Mouse (Mus musculus): ENCODE measurements at regions not wholly inside any gene's neighbourhood (a gene's known extent, or its start where the extent isn't known, plus 50 kb on each side); places are given as distances from the start of the nearest gene placed in this dataset.
"Not testable (repeated sequence)": the region's sequence is repeated elsewhere in the genome, so short reads cannot be mapped to it uniquely, and the experiment has no call there.

DNA sequence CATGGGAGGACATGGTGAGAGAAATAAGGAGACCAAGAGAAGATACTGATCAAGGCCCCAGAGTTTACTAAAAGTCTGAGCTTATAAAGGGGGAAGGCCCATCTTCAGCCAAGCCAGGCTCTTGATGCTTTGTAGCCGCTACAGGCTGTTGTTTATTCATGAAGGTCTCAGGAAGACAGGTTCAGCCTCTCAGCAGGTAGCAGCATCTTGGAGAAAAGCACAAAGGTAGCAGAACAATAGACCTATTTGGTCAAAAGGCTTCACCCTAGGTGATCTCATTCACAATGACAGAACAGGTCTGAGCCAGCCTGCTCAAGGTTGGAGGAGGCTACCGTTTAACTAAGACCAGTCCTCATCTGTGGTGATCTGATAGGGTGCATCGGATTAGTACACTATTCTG, 185.5 kb upstream of the Gm11096 start:
- Histone ChIP-seq H3K4me2 (ENCODE audit: low read depth, low read length) (no peak overlapping the region), H3K27ac (ENCODE audit: low read length) (no peak overlapping the region), H3K4me3 (ENCODE audit: low read depth, low read length) (no peak overlapping the region), H3K9ac (ENCODE audit: low read depth, low read length) (no peak overlapping the region), H3K9me3 (replicated peaks; ENCODE audit: control insufficient read depth, low read length) (no peaks in the 10 kb centered on the region), H3K36me3 (ENCODE audit: control insufficient read depth, insufficient read depth) (no peaks in the 10 kb centered on the region), H3K4me1 (ENCODE audit: control insufficient read depth, low read depth, low read length) (no peaks in the 10 kb centered on the region), H3K27me3 (ENCODE audit: control insufficient read depth, insufficient read depth, low read depth, low read length) (no peaks in the 10 kb centered on the region)
- no peak for ATAC-seq (ENCODE audit: low read depth)
- WGBS (ENCODE audit: insufficient replicate concordance), result 52% methylated on average over 3 of the region's 3 CpGs

- Histone ChIP-seq H3K36me3 (ENCODE audit: control insufficient read depth, insufficient read depth) (no peaks in the 10 kb centered on the region), H3K27me3 (ENCODE audit: control insufficient read depth, insufficient read depth, low read depth, low read length) (no peaks in the 10 kb centered on the region), H3K27ac (ENCODE audit: low read length) (no peak overlapping the region), H3K4me1 (ENCODE audit: control insufficient read depth, low read depth, low read length) (no peaks in the 10 kb centered on the region), H3K9me3 (replicated peaks; ENCODE audit: control insufficient read depth, low read length) (no peaks in the 10 kb centered on the region), H3K9ac (ENCODE audit: low read depth, low read length) (no peak overlapping the region), H3K4me3 (ENCODE audit: low read depth, low read length) (no peak overlapping the region), H3K4me2 (ENCODE audit: low read depth, low read length) (no peak overlapping the region)
- no peak for ATAC-seq (ENCODE audit: low read depth)
- 52% methylated on average over 3 of the region's 3 CpGs for WGBS (ENCODE audit: insufficient replicate concordance)
Measured at GRCm38 (mm10) chr17:81250748-81251147, 185.9 kb upstream of the Thumpd2 start.

- Histone ChIP-seq H3K4me2 (ENCODE audit: low read depth, low read length) (no peak overlapping the region), H3K9me3 (replicated peaks; ENCODE audit: control insufficient read depth, low read length) (no peaks in the 10 kb centered on the region), H3K27me3 (ENCODE audit: control insufficient read depth, insufficient read depth, low read depth, low read length) (no peaks in the 10 kb centered on the region), H3K4me1 (ENCODE audit: control insufficient read depth, low read depth, low read length) (no peaks in the 10 kb centered on the region), H3K36me3 (ENCODE audit: control insufficient read depth, insufficient read depth) (no peaks in the 10 kb centered on the region), H3K4me3 (ENCODE audit: low read depth, low read length) (no peak overlapping the region), H3K27ac (ENCODE audit: low read length) (no peak overlapping the region), H3K9ac (ENCODE audit: low read depth, low read length) (no peak overlapping the region)
- 64% methylated on average over 6 of the region's 6 CpGs for WGBS (ENCODE audit: insufficient replicate concordance)
- no peak for ATAC-seq (ENCODE audit: low read depth)
Measured at GRCm38 (mm10) chr17:81246156-81246555, 181.3 kb upstream of the Thumpd2 start.

- H3K27me3 ChIP-seq (ENCODE audit: control insufficient read depth, insufficient read depth, low read depth, low read length); ATAC-seq (ENCODE audit: low read depth); H3K4me1 ChIP-seq (ENCODE audit: control insufficient read depth, low read depth, low read length); H3K4me2 ChIP-seq (ENCODE audit: low read depth, low read length); H3K9me3 ChIP-seq (replicated peaks; ENCODE audit: control insufficient read depth, low read length); H3K9ac ChIP-seq (ENCODE audit: low read depth, low read length); H3K4me3 ChIP-seq (ENCODE audit: low read depth, low read length); H3K36me3 ChIP-seq (ENCODE audit: control insufficient read depth, insufficient read depth); H3K27ac ChIP-seq (ENCODE audit: low read length): not testable (repeated sequence)
- WGBS (ENCODE audit: insufficient replicate concordance), result 85% methylated on average over 10 of the region's 18 CpGs
Measured at GRCm38 (mm10) chr17:81231771-81232170, 166.9 kb upstream of the Thumpd2 start.

- H3K4me2 ChIP-seq (ENCODE audit: low read depth, low read length), result no peak overlapping the region
- no peak for ATAC-seq (ENCODE audit: low read depth)
- H3K4me1 ChIP-seq (ENCODE audit: control insufficient read depth, low read depth, low read length), result no peaks in the 10 kb centered on the region
- H3K36me3 ChIP-seq (ENCODE audit: control insufficient read depth, insufficient read depth), result no peaks in the 10 kb centered on the region
- H3K9me3 ChIP-seq (replicated peaks; ENCODE audit: control insufficient read depth, low read length), result no peaks in the 10 kb centered on the region
- no peak overlapping the region for H3K9ac ChIP-seq (ENCODE audit: low read depth, low read length)
- no peak overlapping the region for H3K4me3 ChIP-seq (ENCODE audit: low read depth, low read length)
- H3K27me3 ChIP-seq (ENCODE audit: control insufficient read depth, insufficient read depth, low read depth, low read length), result no peaks in the 10 kb centered on the region
- no peak overlapping the region for H3K27ac ChIP-seq (ENCODE audit: low read length)
Measured at GRCm38 (mm10) chr17:81225281-81225680, 160.4 kb upstream of the Thumpd2 start.

DNA sequence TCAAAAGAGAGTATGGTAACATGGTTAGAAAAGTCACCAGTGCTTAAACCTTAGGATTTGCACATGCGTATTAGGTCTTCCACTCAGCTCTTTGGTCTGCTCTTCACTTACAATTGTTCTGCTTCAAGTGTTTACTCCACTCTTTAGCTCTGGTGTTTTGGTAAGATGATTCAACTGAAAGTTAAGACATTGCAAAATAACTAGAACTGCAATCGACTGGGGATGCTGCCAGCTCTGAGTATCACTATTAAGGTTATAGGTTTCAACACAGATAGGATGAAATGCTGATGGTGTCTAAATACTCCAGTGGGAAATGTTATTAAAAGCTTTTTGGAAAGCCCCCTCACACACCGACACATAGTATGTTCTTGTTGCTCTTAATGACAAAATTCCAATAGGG, 156.6 kb upstream of the Thumpd2 start:
- Histone ChIP-seq H3K36me3 (ENCODE audit: control insufficient read depth, insufficient read depth) (no peaks in the 10 kb centered on the region), H3K9ac (ENCODE audit: low read depth, low read length) (no peak overlapping the region), H3K4me3 (ENCODE audit: low read depth, low read length) (no peak overlapping the region), H3K27me3 (ENCODE audit: control insufficient read depth, insufficient read depth, low read depth, low read length) (no peaks in the 10 kb centered on the region), H3K4me2 (ENCODE audit: low read depth, low read length) (no peak overlapping the region), H3K4me1 (ENCODE audit: control insufficient read depth, low read depth, low read length) (no peaks in the 10 kb centered on the region), H3K9me3 (replicated peaks; ENCODE audit: control insufficient read depth, low read length) (no peaks in the 10 kb centered on the region), H3K27ac (ENCODE audit: low read length) (no peak overlapping the region)
- ATAC-seq (ENCODE audit: low read depth), result no peak
- 59% methylated on average over 3 of the region's 3 CpGs for WGBS (ENCODE audit: insufficient replicate concordance)

DNA sequence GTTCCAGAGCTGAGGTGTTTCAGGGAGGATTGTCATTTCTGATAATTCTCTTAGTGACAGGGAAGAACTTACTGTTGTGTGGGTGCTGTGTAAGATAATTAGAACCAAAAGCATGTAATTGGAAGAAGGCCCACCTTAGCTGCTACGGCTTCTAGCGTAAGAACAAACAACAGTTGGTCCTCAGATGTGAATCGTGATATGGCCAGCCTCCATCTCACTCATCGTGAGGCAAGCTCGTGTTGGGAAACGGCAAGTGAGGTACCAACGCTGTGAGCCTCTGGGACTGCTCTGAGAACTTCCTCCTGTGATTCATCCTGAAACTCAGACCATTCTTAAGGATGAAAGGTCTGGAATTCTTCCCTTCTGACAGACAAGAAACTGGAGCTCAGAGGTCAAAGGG, 150.0 kb upstream of the Thumpd2 start:
- no peak overlapping the region for H3K9ac ChIP-seq (ENCODE audit: low read depth, low read length)
- H3K4me3 ChIP-seq (ENCODE audit: low read depth, low read length), result no peak overlapping the region
- 68% methylated on average over 7 of the region's 7 CpGs for WGBS (ENCODE audit: insufficient replicate concordance)
- no peaks in the 10 kb centered on the region for H3K36me3 ChIP-seq (ENCODE audit: control insufficient read depth, insufficient read depth)
- H3K27ac ChIP-seq (ENCODE audit: low read length), result no peak overlapping the region
- no peaks in the 10 kb centered on the region for H3K4me1 ChIP-seq (ENCODE audit: control insufficient read depth, low read depth, low read length)
- H3K4me2 ChIP-seq (ENCODE audit: low read depth, low read length), result no peak overlapping the region
- no peak for ATAC-seq (ENCODE audit: low read depth)
- no peaks in the 10 kb centered on the region for H3K27me3 ChIP-seq (ENCODE audit: control insufficient read depth, insufficient read depth, low read depth, low read length)
- no peaks in the 10 kb centered on the region for H3K9me3 ChIP-seq (replicated peaks; ENCODE audit: control insufficient read depth, low read length)

DNA sequence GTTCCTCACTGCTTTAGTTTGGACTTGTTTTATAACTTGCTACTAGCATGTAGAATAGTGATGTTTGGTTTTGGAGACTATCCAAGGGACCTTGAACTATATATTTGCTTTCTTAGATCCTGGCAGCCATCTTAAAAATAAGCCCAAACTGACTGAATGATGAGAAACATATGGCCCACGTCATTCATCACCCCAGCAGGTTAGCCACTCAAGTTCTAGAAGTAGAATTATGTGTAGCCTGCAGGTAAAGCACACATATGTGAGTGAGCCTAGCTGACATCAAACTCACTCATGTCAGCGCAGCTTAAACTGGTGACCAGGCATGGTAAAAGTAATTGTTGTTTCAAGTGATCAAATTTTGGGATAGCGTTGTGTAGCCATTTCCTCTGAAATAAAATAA, 147.2 kb upstream of the Thumpd2 start:
- no peak overlapping the region for H3K9ac ChIP-seq (ENCODE audit: low read depth, low read length)
- no peaks in the 10 kb centered on the region for H3K4me1 ChIP-seq (ENCODE audit: control insufficient read depth, low read depth, low read length)
- no peaks in the 10 kb centered on the region for H3K36me3 ChIP-seq (ENCODE audit: control insufficient read depth, insufficient read depth)
- H3K9me3 ChIP-seq (replicated peaks; ENCODE audit: control insufficient read depth, low read length), result no peaks in the 10 kb centered on the region
- WGBS (ENCODE audit: insufficient replicate concordance), result 57% methylated on average over 3 of the region's 3 CpGs
- H3K4me3 ChIP-seq (ENCODE audit: low read depth, low read length), result no peak overlapping the region
- no peak overlapping the region for H3K4me2 ChIP-seq (ENCODE audit: low read depth, low read length)
- H3K27ac ChIP-seq (ENCODE audit: low read length), result no peak overlapping the region
- H3K27me3 ChIP-seq (ENCODE audit: control insufficient read depth, insufficient read depth, low read depth, low read length), result no peaks in the 10 kb centered on the region
- no peak for ATAC-seq (ENCODE audit: low read depth)

DNA sequence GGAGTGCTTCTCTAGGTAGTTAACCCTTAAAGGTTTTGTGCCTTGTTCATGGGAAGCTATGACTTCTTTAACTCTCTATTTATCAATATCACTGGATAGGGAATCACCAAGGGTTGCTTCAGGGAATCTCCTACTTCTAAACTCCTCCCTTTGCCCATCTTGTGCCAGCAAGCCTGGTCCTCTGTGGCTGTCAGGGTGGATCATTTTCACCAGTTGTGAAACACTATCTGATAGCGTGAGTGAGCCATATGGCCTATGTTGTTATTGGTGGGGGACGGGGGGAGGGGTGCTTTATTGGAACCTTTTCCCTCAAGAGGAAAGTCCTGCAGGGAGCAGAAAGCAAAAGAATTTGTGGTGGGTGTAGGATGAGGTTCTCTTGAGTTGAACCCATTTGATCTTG, 145.5 kb upstream of the Thumpd2 start:
- H3K27ac ChIP-seq (ENCODE audit: low read length), result no peak overlapping the region
- no peaks in the 10 kb centered on the region for H3K9me3 ChIP-seq (replicated peaks; ENCODE audit: control insufficient read depth, low read length)
- no peaks in the 10 kb centered on the region for H3K4me1 ChIP-seq (ENCODE audit: control insufficient read depth, low read depth, low read length)
- no peak overlapping the region for H3K4me3 ChIP-seq (ENCODE audit: low read depth, low read length)
- H3K27me3 ChIP-seq (ENCODE audit: control insufficient read depth, insufficient read depth, low read depth, low read length), result no peaks in the 10 kb centered on the region
- H3K9ac ChIP-seq (ENCODE audit: low read depth, low read length), result no peak overlapping the region
- H3K36me3 ChIP-seq (ENCODE audit: control insufficient read depth, insufficient read depth), result no peaks in the 10 kb centered on the region
- no peak overlapping the region for H3K4me2 ChIP-seq (ENCODE audit: low read depth, low read length)
- ATAC-seq (ENCODE audit: low read depth), result no peak
- 70% methylated on average over 2 of the region's 2 CpGs for WGBS (ENCODE audit: insufficient replicate concordance)

- H3K4me3 ChIP-seq (ENCODE audit: low read depth, low read length), result no peak overlapping the region
- ATAC-seq (ENCODE audit: low read depth), result no peak
- 67% methylated on average over 3 of the region's 3 CpGs for WGBS (ENCODE audit: insufficient replicate concordance)
- H3K9me3 ChIP-seq (replicated peaks; ENCODE audit: control insufficient read depth, low read length), result no peaks in the 10 kb centered on the region
- no peak overlapping the region for H3K27ac ChIP-seq (ENCODE audit: low read length)
- H3K27me3 ChIP-seq (ENCODE audit: control insufficient read depth, insufficient read depth, low read depth, low read length), result no peaks in the 10 kb centered on the region
- H3K4me2 ChIP-seq (ENCODE audit: low read depth, low read length), result no peak overlapping the region
- H3K9ac ChIP-seq (ENCODE audit: low read depth, low read length), result no peak overlapping the region
- no peaks in the 10 kb centered on the region for H3K4me1 ChIP-seq (ENCODE audit: control insufficient read depth, low read depth, low read length)
- no peaks in the 10 kb centered on the region for H3K36me3 ChIP-seq (ENCODE audit: control insufficient read depth, insufficient read depth)
Measured at GRCm38 (mm10) chr17:81209323-81209722, 144.4 kb upstream of the Thumpd2 start.
